Mouse (Mus musculus): ENCODE measurements at regions not wholly inside any gene's neighbourhood (a gene's known extent, or its start where the extent isn't known, plus 50 kb on each side); places are given as distances from the start of the nearest gene placed in this dataset.
"Not testable (repeated sequence)": the region's sequence is repeated elsewhere in the genome, so short reads cannot be mapped to it uniquely, and the experiment has no call there.

DNA sequence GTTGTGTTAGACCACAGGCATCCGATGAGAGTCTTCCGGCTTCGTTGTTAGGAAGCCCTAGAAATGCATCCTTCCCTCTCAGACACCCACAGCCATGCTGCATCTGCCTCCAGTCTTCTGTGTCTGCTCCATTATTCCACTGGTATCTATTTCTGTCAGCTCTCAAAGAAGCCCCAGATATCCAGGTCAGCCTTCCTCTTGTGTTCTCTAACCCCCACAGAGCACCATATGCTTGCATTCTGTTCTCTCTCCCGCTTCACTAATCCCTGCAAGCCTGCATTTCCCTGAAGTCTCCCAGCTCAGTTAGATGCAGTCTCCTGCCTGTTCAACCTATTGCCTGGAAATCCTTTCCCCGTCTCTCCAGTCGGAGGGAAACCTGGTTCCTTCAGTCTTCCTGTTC, 53.6 kb upstream of the Wdfy3 start:
- peak in 1 of 2 experiments; percentile 12 for DNase-seq (ENCODE audit: low spot score in 2 of 2)

DNA sequence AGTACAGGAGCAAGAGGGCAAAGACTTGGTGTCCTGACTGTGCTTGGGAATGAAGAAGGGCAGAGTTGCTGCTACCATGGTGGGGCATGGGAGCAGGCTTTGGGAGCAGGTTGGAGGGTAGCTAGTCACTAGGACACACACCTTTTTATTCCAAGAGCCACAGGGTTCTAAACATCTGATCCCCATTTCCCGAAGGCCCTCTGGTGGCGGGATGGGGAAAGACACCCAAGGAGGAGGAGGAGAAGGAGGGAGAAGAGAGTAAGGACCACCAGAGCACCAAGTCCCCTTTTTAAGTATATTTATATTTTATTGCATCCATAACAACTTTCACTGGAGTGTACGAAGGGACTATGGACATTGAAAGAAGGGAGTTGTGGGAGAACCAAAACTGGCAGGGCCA, 57.0 kb upstream of the Wdfy3 start:
- DNase-seq (ENCODE audit: low spot score in 2 of 2), result peak; percentile 41 to 48

DNA sequence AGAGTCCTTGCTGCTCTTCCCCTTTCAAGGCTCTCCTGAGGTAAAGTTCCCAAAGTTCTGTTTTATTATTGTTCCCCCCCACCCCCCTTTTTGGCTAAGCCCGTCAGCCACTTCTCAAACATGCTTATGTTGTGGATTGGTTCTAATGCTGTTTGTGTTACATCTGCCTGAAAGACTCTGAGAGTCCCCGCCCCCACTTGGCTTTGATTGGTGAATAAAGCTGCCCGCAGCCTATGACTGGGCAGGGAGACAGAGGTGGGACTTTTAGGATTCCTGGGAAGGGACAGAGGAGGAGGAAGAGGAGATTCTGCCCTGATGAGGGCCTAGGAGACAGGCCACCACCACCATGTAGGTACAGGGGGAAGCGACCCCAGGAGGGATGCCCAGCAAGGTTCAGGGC, 78.3 kb upstream of the Wdfy3 start:
- no peak for DNase-seq (ENCODE audit: low spot score in 2 of 2)

DNA sequence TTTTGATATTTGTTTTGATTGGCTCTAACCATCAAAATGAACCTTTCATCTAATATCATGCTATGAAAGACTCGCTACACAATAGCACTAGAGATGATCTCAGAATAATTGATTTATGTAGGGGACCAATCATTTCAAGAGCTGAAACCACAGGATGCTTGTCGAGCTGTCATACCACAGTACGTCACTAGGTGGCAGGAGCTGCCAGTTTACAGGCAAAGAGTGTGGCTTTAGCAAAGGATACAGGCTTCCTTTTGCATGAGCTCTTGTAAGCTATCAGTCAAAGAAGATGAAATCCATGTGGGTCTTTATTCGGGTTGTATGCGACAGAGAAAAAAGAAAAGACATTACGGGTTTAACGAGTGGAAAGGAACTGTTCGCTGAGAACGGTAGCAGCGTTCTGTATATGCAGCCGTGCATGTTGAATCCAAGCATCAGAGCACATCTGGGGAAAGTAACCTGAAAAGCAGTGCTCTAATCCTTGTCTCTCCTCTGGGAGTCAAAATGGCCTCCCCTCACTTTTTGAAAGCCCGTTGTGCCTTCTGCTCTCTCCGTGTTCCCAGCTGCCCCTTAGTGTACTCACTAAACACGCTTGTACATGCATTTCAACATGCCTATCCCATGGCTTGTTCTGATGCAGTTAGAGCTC, 79.9 kb upstream of the Wdfy3 start:
- peak; percentile 95 to 96 for DNase-seq (ENCODE audit: low spot score in 2 of 2)

DNA sequence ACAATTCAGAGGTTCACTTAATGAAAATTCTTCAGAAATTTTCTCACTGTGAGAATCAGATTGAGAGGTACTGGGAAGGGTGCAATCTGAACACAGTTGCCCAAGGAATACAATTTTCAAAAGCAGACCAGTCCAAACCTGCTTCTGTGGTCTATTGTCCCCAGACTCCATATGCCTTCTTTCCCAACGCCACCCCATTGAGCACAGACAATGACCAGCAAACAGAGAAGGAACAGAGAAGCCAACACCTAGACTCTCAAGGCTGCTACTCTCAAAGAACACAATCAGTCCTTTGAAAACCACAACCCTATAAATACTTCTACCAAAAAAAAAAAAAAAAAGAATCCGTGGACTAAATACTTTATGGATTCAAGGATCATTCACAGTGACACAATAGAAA, 89.9 kb upstream of the Wdfy3 start:
- no peak for DNase-seq (ENCODE audit: low spot score in 2 of 2)

DNA sequence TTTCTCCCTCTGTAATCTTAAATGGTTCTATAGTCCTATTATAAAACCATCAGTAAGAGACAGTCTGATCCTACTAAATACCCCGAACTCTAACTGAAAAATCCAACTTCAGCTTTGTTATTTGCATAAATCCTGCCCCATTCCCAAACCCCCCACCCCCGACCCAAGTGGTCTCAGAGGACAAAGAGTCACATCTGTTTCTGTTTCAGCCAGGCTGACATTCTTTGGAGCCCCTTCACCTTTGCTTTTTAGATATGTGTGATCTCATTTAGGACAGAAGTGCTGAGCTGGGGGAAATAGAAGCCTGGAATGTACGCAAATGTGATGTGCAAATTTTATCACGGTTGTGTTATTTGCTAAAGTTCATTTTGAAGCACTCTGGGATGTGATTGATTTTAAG, 98.3 kb upstream of the Wdfy3 start:
- no peak for DNase-seq (ENCODE audit: low spot score in 2 of 2)

DNA sequence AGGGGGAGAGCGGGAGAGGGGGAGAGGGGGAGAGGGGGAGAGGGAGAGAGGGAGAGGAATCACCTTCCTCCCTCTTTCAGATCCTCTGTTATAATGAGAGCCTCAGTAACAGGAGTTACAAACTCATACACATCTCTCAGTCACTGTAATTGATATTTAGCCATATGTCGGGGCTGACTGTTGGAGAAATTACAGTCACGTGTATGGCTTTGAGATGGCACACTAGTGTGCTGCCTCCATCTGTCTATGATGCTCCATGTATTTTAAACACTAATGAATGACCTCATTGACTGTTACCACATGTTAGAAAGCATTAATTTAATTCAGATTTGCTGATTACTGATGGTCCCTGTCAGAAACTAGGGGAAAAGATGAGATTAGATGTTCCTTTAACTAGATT, 102.1 kb upstream of the Wdfy3 start:
- DNase-seq (ENCODE audit: low spot score in 2 of 2), result no peak

DNA sequence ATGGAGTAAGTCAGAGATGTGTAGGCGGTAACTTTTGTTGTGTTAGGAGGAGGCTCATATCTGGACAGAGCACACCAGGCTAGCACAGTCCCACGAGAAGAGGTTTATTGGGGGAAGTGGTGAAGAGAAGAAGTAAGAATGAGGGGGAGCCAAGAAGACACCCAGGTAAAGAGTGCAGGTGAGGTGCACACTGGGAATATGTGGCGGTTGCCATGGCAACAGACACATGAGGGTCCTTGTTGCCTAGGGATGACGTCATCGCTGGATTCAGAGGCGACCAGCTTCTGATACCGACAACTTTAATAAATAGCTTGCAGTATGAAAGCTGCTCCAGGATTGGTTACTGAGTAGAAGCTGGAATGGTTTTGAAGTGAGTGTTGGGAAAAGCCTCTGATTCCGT, 110.5 kb upstream of the Wdfy3 start:
- DNase-seq (ENCODE audit: low spot score in 2 of 2), result peak in 1 of 2 experiments; percentile 11

DNA sequence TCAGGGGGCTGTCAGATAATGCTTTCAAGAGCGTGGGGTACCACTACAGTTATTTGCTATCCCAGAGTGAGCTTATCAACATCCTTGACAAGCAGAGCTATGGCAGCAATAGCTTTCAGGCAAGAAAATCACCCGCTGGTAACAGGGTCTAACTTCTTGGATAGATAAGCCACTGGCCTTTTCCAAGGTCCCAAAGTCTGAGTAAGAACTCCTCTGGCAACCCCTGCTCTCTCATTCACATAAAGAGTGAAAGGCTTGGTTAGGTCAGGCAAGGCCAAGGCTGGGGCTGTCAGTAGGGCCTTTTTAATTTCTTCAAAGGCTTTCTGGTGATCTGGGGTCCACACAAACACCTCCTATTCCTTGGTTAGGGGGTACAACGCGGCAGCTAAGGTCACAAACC, 119.2 kb upstream of the Wdfy3 start:
- not testable (repeated sequence) for DNase-seq (ENCODE audit: low spot score in 2 of 2)

DNA sequence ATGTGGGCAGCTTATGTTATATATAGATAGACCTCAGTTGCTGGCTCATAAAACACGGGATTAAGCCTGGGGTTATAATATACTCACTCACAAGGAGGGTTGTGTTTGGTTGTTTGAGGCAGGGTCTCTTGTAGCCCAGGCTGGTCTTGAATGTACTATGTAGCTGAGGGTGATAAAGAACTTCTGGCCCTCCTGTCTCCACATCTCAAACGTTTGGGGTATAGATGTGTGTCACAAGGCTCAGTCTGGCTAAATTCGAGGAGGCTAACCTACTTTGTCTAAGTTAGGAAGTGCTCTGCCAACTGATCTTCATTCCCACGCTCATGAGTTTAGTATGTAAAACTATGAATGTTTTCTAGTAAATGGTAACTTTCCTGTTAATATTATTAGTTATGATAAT, 136.7 kb upstream of the Wdfy3 start:
- DNase-seq (ENCODE audit: low spot score in 2 of 2), result no peak

DNA sequence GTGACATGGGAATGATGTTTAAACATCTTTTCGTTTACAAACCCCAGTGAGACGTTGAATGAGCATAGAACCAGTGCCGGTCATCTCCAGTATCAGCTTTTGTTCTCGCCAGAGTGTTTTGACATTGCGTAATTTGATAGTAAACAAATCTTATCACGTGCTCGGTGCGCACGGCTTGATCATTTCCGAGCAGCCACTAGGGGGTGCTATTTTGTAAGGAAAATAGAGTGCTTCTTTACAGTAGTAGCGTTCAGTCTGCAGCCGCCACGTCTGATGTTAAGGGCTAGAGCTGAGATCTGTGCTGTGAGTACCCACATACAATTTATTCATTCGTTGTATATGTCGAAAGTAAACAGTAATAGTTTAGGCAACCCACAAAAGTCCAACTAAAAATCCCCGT, 137.2 kb upstream of the Wdfy3 start:
- peak; percentile 82 to 83 for DNase-seq (ENCODE audit: low spot score in 2 of 2)

DNA sequence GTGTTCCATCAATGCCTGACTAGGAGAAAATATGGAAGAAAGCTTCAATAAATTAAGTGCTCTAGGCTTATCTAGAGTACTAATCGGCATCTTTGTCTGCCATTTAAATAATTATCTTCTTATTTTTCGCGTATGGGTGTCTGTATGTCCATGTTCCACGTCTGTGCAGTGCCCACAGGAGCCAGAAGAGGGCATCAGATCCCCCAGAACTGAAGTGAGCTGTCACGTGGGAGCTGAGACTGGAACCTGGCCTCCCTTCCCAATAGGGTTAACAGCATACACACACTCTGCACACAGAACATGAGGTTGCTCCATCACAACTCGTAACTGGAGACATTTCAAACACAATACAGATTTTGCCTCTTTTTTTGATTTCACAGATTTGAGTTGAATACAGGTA, 143.4 kb upstream of the Wdfy3 start:
- peak; percentile 60 to 61 for DNase-seq (ENCODE audit: low spot score in 2 of 2)

DNA sequence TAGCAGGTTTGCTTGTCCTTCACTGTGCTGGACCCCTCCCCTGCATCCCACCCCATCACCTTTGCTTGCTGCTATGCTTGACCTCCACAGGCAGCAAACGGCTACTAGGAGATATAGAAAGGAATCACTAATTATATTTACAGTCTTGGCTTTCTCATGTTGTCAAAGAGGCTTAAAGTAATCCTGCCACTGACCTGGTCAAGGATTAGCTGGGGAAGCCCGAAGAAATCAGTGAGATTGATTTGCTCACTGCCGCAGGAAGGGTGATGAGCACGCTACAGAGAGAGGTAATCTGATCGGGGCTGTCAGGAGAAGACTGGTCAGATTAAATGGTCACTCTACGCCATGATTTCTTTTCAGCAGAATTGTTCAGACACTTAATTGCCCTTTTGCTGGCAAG, 157.4 kb upstream of the Wdfy3 start:
- no peak for DNase-seq (ENCODE audit: low spot score in 2 of 2)

DNA sequence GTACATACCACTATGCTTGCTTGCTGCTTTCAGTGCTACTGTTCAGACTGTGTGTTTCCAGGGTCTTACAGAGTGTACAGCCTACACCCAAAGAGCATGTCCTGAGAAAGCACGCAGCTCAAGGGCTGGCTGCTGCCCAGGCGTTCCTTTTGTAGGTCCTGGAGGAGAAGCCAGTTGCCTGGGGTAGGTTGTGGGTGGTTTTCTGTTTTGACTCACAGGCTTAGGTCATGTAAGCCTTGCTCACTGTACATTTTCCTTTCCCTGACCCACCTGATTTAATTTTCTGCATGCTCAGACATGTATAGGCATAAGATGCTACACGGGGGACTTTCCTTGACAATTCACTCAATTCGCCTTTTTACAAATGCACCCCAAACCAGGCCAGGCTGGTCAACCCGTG, 172.9 kb upstream of the Wdfy3 start:
- no peak for DNase-seq (ENCODE audit: low spot score in 2 of 2)

DNA sequence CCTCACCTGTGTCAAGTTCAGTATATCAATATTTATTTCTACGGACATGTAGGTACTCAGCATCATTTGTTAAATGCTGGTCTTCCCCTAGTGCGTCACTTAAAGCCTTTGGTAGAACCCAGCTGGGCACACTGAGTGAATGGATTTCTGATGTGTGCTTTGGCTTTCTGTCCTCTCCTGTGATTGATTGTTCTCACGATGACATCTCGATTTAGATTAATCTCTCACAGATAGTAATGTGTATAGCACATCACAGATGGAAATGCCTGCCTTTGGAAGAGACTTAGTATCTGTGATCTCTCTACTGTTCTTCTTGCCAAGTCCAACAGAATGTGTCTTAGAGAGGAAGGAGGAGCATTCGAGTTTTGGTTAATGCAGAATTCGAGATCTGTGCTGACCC, 175.0 kb upstream of the Wdfy3 start:
- DNase-seq (ENCODE audit: low spot score in 2 of 2), result no peak

DNA sequence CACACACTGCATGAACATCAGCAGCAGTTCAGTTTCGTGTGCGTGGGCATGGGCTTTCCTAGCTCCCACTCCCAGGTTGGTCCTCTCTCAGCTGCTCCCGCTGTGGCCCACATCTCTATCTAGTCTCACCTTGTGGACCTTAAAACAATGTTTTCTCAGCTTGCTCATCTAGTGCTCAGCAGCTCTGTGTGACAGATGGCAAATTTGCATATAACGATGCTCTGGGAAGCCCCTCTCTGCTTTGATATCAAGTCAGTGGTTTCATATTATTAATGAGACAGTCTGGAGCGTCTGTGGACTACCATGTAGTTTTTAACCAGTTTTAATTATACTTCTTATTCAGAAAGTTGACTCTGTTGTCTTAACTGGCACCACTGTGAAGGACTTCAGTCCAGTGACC, 179.0 kb upstream of the Wdfy3 start:
- no peak for DNase-seq (ENCODE audit: low spot score in 2 of 2)

DNA sequence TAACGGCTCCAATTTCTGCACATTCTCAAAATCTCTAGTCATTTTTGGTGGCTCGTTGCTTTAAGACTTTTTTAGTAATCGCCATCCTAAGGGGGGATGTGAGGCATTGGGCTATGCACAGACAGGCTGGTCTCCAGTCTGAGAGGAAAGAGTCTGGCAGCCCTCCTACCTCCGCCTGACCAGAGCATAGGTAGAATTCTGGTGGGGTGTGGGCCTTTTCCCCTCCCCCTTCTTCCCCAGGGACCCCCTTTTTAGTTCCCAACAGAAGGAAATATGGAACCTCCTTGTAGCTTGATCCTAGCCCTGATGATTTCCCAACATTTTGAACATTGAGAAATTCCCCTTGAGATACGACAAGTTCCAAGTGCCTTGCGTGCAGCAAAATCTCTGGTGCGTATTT, 181.4 kb upstream of the Wdfy3 start:
- no peak for DNase-seq (ENCODE audit: low spot score in 2 of 2)

DNA sequence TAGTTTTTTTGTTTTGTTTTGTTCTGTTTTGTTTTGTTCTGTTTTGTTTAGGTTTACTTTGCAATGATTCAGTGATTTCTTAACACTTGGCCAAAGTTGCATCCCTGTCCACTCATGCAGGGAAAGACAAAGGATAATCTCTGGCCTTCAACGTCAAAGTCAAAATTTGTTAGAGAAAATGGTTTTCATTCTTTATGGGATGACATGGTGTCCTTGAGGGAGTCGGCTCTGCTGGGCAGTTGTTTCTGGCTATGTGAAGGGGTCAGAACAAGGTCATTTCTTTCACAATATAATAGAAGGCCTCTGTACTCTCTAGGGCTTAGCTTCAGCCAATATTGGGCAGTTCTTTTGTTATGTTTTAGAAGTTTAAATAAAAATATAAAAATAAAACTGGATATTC, 184.1 kb upstream of the Wdfy3 start:
- DNase-seq (ENCODE audit: low spot score in 2 of 2), result no peak

DNA sequence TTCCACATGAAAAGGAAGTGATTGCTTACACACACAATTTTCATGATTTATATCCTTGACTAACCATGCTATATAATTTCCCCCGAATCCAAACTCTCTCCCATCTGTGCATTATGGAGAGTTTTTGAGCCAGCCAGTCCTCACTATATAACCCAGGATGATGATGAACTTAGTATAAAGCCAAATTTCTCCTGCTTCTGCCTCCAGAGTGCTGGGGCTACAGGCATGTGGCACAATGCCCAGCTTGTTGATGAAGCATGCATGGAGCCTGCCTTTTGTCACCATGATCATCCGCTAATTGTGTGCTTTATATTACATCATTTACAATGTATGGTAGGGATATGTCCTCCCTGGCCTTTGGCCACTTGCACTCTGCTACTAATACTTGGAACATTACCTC, 187.4 kb upstream of the Wdfy3 start:
- DNase-seq (ENCODE audit: low spot score in 2 of 2), result no peak

DNA sequence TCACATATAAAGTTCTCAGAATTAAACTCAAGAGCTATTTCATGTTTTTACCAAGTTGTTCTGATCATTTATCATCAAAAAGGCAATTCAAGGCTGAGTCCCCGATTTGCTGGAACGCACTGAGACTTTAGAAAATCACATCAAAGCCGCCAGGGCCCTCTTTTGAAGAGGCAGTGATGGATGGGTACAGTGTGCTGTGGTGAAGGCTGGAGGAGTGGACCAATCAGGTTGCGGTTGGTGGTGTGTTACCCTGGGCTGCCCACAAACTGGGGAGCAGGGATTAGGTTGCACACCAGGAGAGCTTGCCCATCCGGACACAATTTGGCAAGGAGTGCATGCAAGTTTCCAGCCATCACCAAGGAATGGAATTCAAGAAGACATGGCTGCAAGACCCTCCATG, 191.9 kb upstream of the Wdfy3 start:
- DNase-seq (ENCODE audit: low spot score in 2 of 2), result no peak

DNA sequence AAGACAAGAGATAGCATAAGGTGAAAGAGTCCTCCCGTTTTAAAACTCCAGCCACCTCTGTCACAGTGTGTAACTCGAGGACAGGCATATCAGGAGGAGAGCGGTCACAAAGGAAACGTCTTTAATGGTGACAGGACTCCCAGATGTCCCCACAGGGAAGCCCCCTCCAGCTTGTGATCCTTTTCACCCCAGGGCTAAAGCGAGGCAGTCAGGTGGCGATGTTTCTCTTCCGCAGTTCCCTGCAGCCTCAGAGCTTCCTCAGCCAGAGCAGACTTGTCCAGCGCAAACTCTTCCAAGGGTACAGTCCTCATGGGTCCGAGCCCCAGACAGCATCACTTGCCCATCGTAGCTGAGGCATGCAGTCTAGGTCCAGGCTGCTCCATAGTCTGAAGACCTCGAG, 196.7 kb upstream of the Wdfy3 start:
- no peak for DNase-seq (ENCODE audit: low spot score in 2 of 2)

DNA sequence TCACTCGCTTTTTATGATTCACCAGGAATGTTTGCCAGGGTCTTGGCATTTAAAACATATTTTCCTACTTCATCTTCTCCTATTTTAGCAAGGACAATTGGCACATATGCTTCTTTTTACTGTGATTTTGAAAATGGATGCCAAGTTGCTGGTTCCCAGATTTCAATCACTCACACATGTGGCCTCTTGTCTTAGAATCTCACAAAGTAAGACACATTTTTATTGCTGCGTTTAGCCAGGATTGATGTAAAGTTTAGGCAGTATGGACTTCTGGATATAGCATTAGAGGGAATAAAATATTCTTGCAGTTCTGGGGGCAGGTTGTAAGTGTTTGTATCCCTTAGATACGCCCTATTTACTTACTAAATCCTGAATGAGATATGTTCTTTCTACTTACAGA, 197.4 kb upstream of the Wdfy3 start:
- no peak for DNase-seq (ENCODE audit: low spot score in 2 of 2)

DNA sequence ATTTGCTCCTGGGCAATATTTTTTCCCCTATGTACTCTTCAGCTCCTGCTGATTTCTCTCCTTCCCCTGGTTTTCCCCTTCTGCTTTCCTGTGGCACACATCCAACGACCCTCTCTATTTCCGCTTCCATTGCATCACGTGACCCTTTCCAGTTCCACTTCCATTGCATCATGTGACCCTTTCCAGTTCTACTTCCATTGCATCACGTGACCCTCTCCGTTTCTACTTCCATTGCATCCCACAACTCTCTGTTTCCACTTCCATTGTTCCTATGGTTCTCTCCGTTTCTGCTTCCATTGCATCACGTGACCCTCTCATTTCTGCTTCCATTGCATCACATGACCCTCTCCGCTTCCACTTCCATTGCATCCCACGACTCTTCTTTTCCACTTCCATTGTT, 199.5 kb upstream of the Wdfy3 start:
- no peak for DNase-seq (ENCODE audit: low spot score in 2 of 2)

DNA sequence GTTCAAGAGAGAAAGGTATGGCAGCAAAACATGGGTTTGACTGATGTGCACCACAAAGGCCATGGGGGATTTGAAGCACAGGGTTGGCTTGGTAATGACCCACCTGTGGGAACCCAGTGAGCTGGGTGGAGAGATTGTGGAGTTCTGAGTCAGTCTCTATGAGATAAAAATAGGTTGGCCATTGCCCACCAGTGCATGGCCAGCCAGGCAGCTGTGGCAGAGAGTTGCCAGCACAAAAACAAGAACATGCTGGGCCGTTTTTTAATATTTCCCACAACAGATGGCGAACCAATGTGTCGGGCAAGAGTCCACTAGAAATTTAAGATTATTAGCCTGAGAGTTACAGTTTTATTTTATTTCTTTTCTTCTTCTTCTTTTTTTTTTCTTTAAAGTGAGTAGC, 205.6 kb upstream of the Arhgap24 start:
- DNase-seq (ENCODE audit: low spot score in 2 of 2), result no peak

Measured in layer of hippocampus, postnatal 10 days (tissue).